Mouse (Mus musculus) midbrain, embryonic 10.5 days (tissue): ENCODE data around the gene Chtop. TPM values are rescaled to one million over a fixed set of nuclear protein-coding genes. Genes with fewer than 3 reads are reported as not detected.

Experiments used
- DNase-seq: peaks from one replicate; pipeline ENCODE4 v3.0.0-alpha.2; 2017; ENCODE audit warnings: low spot score
- H3K27ac ChIP-seq: fragments of 300-500 bp; sonication (generic); replicated peaks from 2 replicates; pipeline ENCODE4 v1.5.1; 2016; ENCODE audit warnings: mild to moderate bottlenecking
- H3K27me3 ChIP-seq: fragments of 300-500 bp; sonication (generic); 2 replicates; pipeline ENCODE4 v1.6.1; 2016; ENCODE audit warnings: low read depth, mild to moderate bottlenecking; ENCODE audit not compliant: poor library complexity, severe bottlenecking
- H3K36me3 ChIP-seq: fragments of 300-500 bp; sonication (generic); 2 replicates; pipeline ENCODE4 v1.6.1; 2016; ENCODE audit warnings: mild to moderate bottlenecking, moderate library complexity
- H3K4me1 ChIP-seq: fragments of 300-500 bp; sonication (generic); 2 replicates; pipeline ENCODE4 v1.6.1; 2016
- H3K4me3 ChIP-seq: fragments of 300-500 bp; sonication (generic); 2 replicates; pipeline ENCODE4 v1.5.1; 2016; ENCODE audit warnings: mild to moderate bottlenecking, moderate library complexity
- H3K9me3 ChIP-seq: fragments of 300-500 bp; sonication (generic); replicated peaks from 2 replicates; pipeline ENCODE4 v1.6.1; 2016; ENCODE audit warnings: mild to moderate bottlenecking
- WGBS: fragments of 180-500 bp; shearing (Covaris S2); methylation state at CpG from one replicate; pipeline ENCODE4 v1.1.7; 2016; 5-methylcytosine and 5-hydroxymethylcytosine counted together
- polyA plus RNA-seq: library from polyadenylated mRNA; unstranded; fragments of >200 nt; fragmentation: Nextera tagmentation; extraction: Ambion mirVana; gene quantifications from 2 replicates; pipeline ENCODE4 v1.2.1, GENCODE M21; 2016

The Chtop gene
- 193 and 205 TPM in 2 replicates for polyA plus RNA-seq

- under 1% methylated on average over 66 of the region's 66 CpGs for WGBS
- no peaks in the 10 kb centered on the region for H3K9me3 ChIP-seq
- H3K36me3 ChIP-seq = peaks cover 36% of the 10 kb centered on the region
- peaks cover 31% of the 10 kb centered on the region for H3K27me3 ChIP-seq
- peak; percentile 99 for DNase-seq
- H3K4me3 ChIP-seq = peak within 1 kb of the TSS; percentile 99
- H3K27ac ChIP-seq = peak within 1 kb of the TSS; percentile 100
- peaks cover 27% of the 10 kb centered on the region for H3K4me1 ChIP-seq
Observed at GRCm38 (mm10) chr3:90508950-90509746, at the start of gene Chtop. Chtop (minus strand) TSS chr3:90509498.

DNA sequence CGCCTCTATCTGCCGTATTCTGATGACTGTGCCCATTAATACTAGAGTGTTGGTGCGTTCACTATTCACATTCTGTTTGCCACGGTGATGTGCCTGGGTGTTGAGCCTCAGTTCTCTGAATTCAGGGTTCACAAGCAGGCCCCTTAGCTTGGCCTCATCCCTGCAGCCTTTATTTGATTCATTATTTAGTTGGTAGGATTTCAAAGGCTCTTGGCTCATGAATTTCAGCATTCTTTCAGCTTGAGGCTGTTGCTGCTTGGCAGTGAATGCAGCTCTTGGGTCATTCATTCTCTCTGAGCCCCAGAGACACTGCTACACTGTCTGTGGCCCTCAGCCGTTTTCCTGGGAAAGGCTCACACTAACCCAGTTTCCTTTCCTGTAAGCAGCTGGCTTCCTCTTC is 46.7 kb upstream of the Chtop start:
- no peaks in the 10 kb centered on the region for H3K27me3 ChIP-seq
- H3K9me3 ChIP-seq = no peaks in the 10 kb centered on the region
- no peaks in the 10 kb centered on the region for H3K36me3 ChIP-seq
- no peak overlapping the region for H3K4me3 ChIP-seq
- DNase-seq = no peak
- no peak overlapping the region for H3K27ac ChIP-seq
- H3K4me1 ChIP-seq = peaks cover 4% of the 10 kb centered on the region
- 65% methylated on average over 5 of the region's 5 CpGs for WGBS

GRCm38 (mm10) chr3:90552231-90552630 is 42.9 kb upstream of the Chtop start:
- peaks cover 9% of the 10 kb centered on the region for H3K4me1 ChIP-seq
- 85% methylated on average over 2 of the region's 2 CpGs for WGBS

GRCm38 (mm10) chr3:90550421-90550790 is 41.1 kb upstream of the Chtop start:
- no peak for DNase-seq
- WGBS = 88% methylated on average over 2 of the region's 2 CpGs
- Histone ChIP-seq H3K27ac (no peak overlapping the region), H3K27me3 (no peaks in the 10 kb centered on the region), H3K36me3 (no peaks in the 10 kb centered on the region), H3K9me3 (no peaks in the 10 kb centered on the region), H3K4me1 (peaks cover 5% of the 10 kb centered on the region; the same call in 1 of the 2 replicates), H3K4me3 (no peak overlapping the region)

More at GRCm38 (mm10) chr3:90552231-90552630, 42.9 kb upstream of the Chtop start:
- Histone ChIP-seq H3K9me3 (no peaks in the 10 kb centered on the region), H3K4me3 (no peak overlapping the region), H3K36me3 (no peaks in the 10 kb centered on the region), H3K27ac (no peak overlapping the region), H3K27me3 (no peaks in the 10 kb centered on the region)
- DNase-seq = no peak

DNA sequence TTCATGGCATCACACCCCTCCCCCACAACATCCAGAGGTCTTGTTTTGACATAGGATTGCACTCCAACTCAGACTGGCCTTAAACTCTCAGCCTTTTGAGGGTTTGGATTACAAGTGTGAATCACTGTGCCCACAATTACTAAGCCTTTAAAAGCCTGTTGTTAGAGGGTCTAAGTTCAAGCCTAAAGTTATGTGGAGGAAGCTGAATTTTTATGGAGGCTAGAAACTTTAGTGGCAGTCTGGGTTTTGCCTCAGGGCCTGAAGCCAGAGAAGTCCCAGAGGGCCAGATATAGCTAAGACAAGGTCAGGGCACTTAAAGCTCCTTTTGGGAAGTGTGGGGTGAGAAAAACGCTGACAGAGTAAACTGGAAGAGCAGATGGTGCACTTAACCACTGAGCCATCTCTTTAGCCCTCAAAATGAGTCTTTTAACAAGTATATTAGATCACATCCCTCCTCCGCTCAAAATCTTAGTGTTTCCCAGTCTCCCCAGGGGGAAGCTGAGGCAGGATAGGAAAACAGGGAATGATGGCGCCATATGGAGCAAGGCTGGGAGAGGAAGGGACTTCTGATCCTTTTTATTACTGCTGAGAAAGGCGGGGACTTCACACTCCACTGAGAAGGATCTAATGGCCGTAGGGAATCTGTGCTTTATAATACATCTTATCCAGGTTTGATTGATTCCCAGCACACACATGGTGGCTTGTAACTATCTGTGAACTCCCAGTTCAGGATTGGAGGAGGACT is 40.5 kb upstream of the Chtop start:
- Histone ChIP-seq H3K27ac (no peak overlapping the region), H3K27me3 (no peaks in the 10 kb centered on the region), H3K36me3 (no peaks in the 10 kb centered on the region), H3K9me3 (no peaks in the 10 kb centered on the region), H3K4me3 (no peak overlapping the region), H3K4me1 (peaks cover 5% of the 10 kb centered on the region; the same call in 1 of the 2 replicates)
- no peak for DNase-seq
- WGBS = 76% methylated on average over 5 of the region's 5 CpGs

- 57% methylated on average over 4 of the region's 4 CpGs for WGBS
- H3K4me1 ChIP-seq = peaks cover 21% of the 10 kb centered on the region
- H3K9me3 ChIP-seq = no peaks in the 10 kb centered on the region
- no peak for DNase-seq
- H3K27me3 ChIP-seq = no peaks in the 10 kb centered on the region
- no peaks in the 10 kb centered on the region for H3K36me3 ChIP-seq
- H3K4me3 ChIP-seq = peak overlapping the region; percentile 23; the same call in 1 of the 2 replicates
- peak overlapping the region; percentile 74 for H3K27ac ChIP-seq
Observed at GRCm38 (mm10) chr3:90540904-90541303, 31.6 kb upstream of the Chtop start.

DNA sequence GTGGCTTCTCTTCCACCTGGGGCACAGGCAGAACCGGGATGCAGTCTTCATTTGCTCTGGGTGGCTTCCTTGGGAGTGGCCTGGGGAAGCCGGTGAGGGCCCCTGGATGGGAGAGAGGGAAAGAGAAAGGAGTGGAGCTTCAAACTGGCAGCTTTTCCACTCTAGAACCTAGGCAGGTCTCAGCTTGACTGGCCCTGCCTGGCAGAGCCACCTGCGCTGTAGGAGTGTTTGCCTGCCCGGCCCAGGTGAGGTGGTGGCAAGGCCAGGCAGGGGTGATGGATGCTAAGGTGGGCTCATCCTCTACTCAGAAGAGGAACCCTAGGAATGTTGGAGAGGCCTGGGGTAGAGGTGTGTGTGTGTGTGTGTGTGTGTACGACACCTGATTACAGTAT is 28.6 kb upstream of the Chtop start:
- H3K9me3 ChIP-seq = no peaks in the 10 kb centered on the region
- no peaks in the 10 kb centered on the region for H3K36me3 ChIP-seq
- WGBS = 80% methylated on average over 5 of the region's 5 CpGs
- no peak overlapping the region for H3K27ac ChIP-seq
- DNase-seq = no peak
- H3K4me1 ChIP-seq = peaks cover 21% of the 10 kb centered on the region
- no peak overlapping the region for H3K4me3 ChIP-seq
- H3K27me3 ChIP-seq = no peaks in the 10 kb centered on the region

DNA sequence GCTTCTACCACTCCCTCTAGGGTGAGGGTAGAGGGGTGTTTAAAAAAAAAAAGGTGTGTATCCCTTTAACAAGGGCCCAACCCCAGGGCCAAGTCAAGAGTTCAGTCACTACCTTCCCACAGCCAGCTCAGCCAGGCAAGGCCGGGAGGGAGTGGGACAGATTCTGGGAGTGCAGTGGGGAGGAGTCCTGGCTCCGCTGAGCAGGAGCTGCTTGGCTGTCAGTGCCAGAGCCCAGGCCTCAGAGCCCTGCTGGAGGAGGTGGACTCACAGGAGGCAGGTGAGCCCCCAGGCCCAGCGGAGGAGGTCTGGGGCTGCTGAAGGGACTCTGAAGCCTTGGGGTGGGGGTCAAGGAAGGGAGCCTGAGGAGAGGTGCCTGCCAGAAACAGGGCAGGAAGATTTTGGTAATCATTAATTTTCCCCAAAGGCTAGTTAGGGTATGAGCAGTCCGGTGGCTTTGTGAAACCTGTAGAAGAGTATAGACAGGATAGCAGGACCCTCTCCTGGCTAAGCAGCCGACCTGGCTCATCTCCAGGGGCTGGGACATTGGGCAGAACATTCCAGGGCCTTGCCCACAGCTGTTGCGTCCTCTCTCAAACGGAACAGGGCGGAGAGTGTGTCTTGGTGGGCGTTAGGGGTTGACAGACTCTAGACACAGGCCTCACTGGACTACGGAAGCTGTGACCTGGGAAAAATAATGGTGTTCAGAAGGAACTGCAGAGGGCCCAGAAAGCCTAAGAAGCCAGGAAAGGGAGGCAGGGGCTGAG is 28.0 kb upstream of the Chtop start, which contains the start of gene S100a16:
S100a16 (plus strand) TSS at position 114 of the 764 bp plus-strand sequence.
- H3K27ac ChIP-seq = no peak within 1 kb of the TSS
- DNase-seq = no peak
- no peaks in the 10 kb centered on the region for H3K9me3 ChIP-seq
- WGBS = 45% methylated on average over 10 of the region's 10 CpGs
- peaks cover 17% of the 10 kb centered on the region for H3K4me1 ChIP-seq
- no peaks in the 10 kb centered on the region for H3K27me3 ChIP-seq
- no peaks in the 10 kb centered on the region for H3K36me3 ChIP-seq
- H3K4me3 ChIP-seq = no peak within 1 kb of the TSS

- Histone ChIP-seq H3K4me1 (no peaks in the 10 kb centered on the region), H3K4me3 (no peak overlapping the region), H3K27me3 (no peaks in the 10 kb centered on the region), H3K27ac (no peak overlapping the region), H3K36me3 (no peaks in the 10 kb centered on the region), H3K9me3 (no peaks in the 10 kb centered on the region)
- WGBS = 81% methylated on average over 1 of the region's 1 CpGs
- DNase-seq = no peak
Observed at GRCm38 (mm10) chr3:90535446-90535845, 26.1 kb upstream of the Chtop start.

DNA sequence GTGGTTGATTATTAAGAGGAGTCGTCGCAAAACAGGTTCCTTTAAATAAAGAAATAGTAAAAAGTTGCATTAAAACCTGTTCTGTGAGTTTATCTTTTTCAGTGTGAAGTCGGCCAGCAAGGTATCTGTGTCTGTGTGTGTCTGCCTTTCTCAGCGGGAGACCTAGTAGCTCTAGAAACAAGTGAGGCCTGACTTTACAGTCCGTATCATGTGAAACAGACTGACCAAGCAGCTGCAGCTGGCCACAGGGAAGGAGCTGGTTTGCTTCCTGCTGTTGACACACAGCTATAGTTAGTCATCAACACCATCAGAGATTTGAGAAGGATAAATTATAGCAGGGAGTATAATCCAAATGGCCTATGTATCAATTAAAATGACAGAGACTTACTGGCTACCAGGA is 22.4 kb upstream of the Chtop start:
- no peaks in the 10 kb centered on the region for H3K4me1 ChIP-seq
- H3K4me3 ChIP-seq = no peak overlapping the region
- H3K27me3 ChIP-seq = no peaks in the 10 kb centered on the region
- no peaks in the 10 kb centered on the region for H3K9me3 ChIP-seq
- WGBS = 76% methylated on average over 5 of the region's 5 CpGs
- no peak for DNase-seq
- no peaks in the 10 kb centered on the region for H3K36me3 ChIP-seq
- H3K27ac ChIP-seq = no peak overlapping the region

GRCm38 (mm10) chr3:90527291-90527873 is 18.1 kb upstream of the Chtop start:
- no peaks in the 10 kb centered on the region for H3K27me3 ChIP-seq
- H3K4me1 ChIP-seq = no peaks in the 10 kb centered on the region
- H3K36me3 ChIP-seq = no peaks in the 10 kb centered on the region
- H3K4me3 ChIP-seq = no peak overlapping the region
- no peak overlapping the region for H3K27ac ChIP-seq
- no peak for DNase-seq
- no peaks in the 10 kb centered on the region for H3K9me3 ChIP-seq
- 85% methylated on average over 7 of the region's 7 CpGs for WGBS

DNA sequence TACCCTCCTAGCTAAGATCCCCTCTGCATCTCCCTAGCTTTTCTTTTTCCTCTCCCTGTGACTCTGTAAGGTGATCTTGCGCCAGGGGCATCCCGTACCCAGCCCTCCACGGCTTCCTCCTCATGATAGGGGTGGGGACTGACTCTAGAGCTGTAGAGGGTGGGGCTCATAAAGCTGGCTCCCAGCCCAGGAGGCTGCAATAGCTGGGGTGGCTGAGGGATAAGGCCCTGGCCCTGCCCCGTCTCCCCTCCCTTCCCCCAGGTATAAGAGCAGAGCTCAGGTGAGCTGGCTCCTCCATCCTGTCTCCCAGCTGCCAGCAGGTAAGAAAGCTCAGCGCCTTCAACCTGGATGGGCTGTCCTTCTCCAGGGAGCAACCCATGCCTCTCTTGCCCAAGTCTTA is 17.3 kb upstream of the Chtop start, which contains the start of gene S100a14:
S100a14 (plus strand) TSS at position 277 of the 400 bp plus-strand sequence.
- Histone ChIP-seq H3K4me3 (no peak within 1 kb of the TSS), H3K36me3 (no peaks in the 10 kb centered on the region), H3K27ac (no peak within 1 kb of the TSS), H3K9me3 (no peaks in the 10 kb centered on the region), H3K4me1 (no peaks in the 10 kb centered on the region), H3K27me3 (no peaks in the 10 kb centered on the region)
- DNase-seq = no peak
- 86% methylated on average over 5 of the region's 5 CpGs for WGBS
